Mouse (Mus musculus) gastrocnemius, adult 2 months (tissue): Measurements from ENCODE around the gene Mrpl48. TPM values are rescaled to one million over a fixed set of nuclear protein-coding genes. Genes with fewer than 3 reads are reported as not detected.

Experiments
- DNase-seq: peaks from one replicate; pipeline ENCODE4 v3.0.0; 2022
- H3K27ac ChIP-seq: fragments of 200-600 bp; 2 replicates; pipeline ENCODE4 v1.8.1; 2022; ENCODE audit warnings: mild to moderate bottlenecking
- H3K4me3 ChIP-seq: fragments of 200-600 bp; 2 replicates; pipeline ENCODE4 v1.8.1; 2022; ENCODE audit warnings: mild to moderate bottlenecking, moderate library complexity
- CTCF ChIP-seq: fragments of 200-600 bp; IDR thresholded peaks from 2 replicates; pipeline ENCODE4 v1.8.1; 2022; ENCODE audit warnings: antibody characterized with exemption, mild to moderate bottlenecking, moderate library complexity
- intact Hi-C: fragments of 180-260 bp; cut with DNase I; formaldehyde crosslinking; loops from one replicate; pipeline ENCODE4 v1.15.1; 2025
- total RNA-seq, 2 experiments: library from RNA; stranded (reverse); gene quantifications; 2 replicates each; pipeline ENCODE4 v1.2.3; 2021

Gene Mrpl48
- total RNA-seq, 2 experiments from 2014 or later, result 55.0 to 60.2 TPM

DNA sequence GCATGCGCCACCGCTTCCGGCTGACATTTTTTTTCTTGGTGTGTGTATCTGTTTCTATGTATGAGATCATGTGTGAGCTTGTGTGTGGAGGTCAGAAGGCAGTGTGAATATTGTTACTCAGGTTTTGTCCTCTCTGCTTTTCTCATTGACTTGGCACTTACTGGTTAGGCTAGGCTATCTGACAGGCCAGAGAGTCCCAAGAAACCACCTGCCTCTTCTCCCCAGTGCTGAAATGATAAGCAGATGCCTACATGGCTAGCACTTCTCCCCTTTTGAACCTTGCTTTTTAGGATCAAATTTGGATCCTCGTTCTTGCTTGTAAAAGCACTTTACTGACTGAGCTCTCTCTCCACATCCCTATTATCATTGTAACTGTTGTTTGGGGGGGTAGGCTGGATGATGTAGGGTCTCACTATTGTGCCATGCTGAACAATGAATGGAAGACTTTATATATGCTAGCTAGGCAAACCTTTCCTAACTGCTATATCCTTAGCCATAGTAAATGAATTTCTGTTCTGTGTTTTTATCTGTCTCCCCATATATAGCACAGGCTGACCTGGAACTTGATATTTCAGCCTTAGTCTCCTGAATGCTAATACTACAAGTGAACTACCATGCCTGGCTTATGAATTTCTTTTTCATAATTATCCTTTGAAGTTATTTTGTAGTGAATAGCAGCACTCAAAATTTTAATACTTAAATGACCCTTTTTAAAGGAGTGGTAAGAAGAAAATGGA is 8.2 kb upstream of the Mrpl48 start:
- TF ChIP-seq CTCF, result no peak
- peak overlapping the region; percentile 35 for H3K27ac ChIP-seq
- intact Hi-C loops, result no loop called here
- no peak overlapping the region for H3K4me3 ChIP-seq
- no peak for DNase-seq

DNA sequence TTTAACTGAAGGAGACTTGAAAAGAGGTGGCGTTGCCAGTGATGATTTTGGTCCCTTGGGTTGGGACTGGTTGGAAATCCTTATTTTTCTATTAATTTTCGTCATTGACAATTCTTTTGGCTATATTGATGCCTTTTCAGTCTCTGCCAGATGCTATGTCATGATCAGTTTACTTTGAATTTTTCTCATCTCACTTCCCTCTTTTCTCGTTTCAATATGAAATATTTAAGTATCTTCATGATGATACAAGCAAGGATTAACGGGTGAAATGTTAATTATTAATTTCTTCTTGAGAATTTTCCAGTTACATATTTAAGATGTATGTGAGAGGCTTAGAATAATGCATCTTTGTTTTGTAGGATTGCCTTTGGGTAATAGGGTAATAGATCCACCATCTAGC is 809 bp upstream of the Mrpl48 start:
- Histone ChIP-seq H3K27ac (peak overlapping the region; percentile 96), H3K4me3 (peak overlapping the region; percentile 100)
- no peak for DNase-seq
- intact Hi-C loops, result no loop called here
- no peak for TF ChIP-seq CTCF

DNA sequence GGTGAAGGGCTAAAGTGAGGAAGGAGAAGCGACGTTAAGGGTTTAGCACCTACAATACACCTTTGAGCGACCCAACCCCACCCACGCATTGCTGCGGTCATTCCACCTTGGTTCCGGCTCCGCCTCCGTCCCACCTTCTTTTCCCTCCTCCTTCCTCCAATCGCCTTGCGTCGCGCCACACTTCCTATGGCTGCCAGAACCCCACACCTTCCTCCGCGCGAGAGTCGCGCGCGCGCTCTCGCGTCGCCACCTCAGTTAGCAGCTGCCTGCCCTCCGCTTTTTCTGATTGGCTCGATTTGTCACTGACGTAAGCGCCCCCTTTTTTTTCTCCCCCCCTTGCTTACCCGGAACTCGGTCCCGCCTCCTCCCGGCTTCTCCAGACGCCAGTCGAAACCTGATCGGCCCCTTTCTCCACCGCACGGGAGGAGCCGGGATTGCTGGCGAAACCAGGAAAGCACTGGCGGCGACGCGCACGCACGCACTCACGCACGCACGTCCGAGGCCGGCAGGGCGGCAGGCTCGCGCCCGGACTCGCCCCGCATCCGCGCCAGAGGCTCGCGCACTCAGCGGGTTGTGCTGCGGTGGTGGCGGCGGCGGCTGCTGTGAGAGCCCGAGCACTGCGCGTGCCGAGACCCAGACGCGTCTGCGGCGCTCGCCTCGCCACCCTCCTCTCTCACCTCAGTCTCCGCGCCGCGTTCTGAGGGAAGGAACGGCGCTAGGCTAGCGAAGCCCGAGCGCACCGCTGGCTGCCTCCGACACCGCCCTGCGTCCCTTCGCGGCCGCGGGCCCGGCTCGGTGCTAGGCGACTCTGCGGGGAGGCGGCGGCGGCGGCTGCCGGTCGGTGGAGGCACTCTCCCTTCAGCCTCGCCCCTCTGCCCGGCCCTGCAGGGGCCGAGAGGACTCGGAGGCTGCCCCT is 629 bp downstream of the Mrpl48 start, which contains the start of gene Rab6a:
TSS of gene Rab6a (plus strand) at position 197 of the 916 bp plus-strand sequence.
- DNase-seq, result peak; percentile 99
- Histone ChIP-seq H3K4me3 (peak within 1 kb of the TSS; percentile 100), H3K27ac (peak within 1 kb of the TSS; percentile 96)
- peak; percentile 9; the same call in 1 of the 2 replicates for TF ChIP-seq CTCF
- intact Hi-C loops, result loop anchor here (2.0 kb wide), 1 partner anchor 17 kb away; no protein-coding TSS in a partner anchor

DNA sequence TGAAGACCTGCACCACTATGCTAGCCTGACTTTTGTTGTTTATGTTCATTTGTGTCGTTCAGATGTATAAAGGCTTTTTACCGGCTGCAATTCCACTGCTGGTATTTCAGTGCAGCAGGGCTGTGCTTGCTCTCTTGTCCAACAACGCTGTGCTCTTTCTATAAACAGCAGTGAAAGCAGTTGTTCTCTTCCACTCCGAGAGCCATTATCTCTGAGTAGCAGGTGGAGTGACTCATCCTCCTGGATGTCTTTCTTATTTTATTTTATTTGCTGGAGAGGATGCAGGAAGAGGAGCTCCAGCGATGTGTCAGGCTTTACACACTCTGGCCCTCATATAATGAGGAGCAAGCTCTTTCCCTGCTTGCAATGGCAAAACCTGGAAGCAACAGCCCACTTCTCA is 7.9 kb downstream of the Mrpl48 start:
- H3K27ac ChIP-seq, result no peak overlapping the region
- intact Hi-C loops, result no loop called here
- H3K4me3 ChIP-seq, result no peak overlapping the region
- TF ChIP-seq CTCF, result no peak
- DNase-seq, result no peak

DNA sequence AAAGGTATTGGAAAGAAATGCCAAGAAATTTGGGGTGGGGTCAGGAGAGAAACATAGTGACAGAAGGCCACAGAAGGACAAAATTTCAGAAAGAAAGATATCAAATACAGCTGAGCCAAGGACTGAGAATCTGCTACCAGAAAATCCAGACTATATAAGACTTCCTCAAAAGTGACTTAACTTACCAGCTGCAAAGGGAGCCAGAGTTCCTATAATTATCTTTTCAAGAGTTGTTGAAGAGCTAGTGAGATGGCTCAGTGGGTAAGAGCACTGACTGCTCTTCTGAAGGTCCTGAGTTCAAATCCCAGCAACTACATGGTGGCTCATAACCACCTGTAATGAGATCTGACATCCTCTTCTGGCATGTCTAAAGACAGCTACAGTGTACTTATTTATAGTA is 14.8 kb downstream of the Mrpl48 start:
- no peak for TF ChIP-seq CTCF
- intact Hi-C loops, result no loop called here
- no peak overlapping the region for H3K27ac ChIP-seq
- DNase-seq, result no peak
- H3K4me3 ChIP-seq, result no peak overlapping the region

DNA sequence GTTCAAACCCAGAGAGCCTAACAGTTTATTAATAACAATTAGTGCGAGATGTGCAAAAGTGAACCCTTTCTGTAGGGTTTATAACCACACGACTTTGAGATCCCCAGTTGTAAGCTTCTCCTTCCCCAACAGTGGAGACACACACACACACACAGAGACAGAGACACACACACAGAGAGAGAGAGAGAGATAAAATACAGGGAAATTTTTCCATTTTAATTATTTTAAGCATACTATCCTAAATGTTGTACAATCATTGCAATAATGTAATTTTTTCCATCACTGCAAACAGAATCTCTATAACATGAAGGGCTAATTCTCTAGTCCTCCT is 16.6 kb downstream of the Mrpl48 start:
- peak overlapping the region; percentile 98 for H3K27ac ChIP-seq
- no peak for DNase-seq
- intact Hi-C loops, result loop anchor here (2.0 kb wide), 1 partner anchor 15 kb away; the partner anchor contains the start of gene Rab6a
- no peak for TF ChIP-seq CTCF
- peak overlapping the region; percentile 82 for H3K4me3 ChIP-seq

DNA sequence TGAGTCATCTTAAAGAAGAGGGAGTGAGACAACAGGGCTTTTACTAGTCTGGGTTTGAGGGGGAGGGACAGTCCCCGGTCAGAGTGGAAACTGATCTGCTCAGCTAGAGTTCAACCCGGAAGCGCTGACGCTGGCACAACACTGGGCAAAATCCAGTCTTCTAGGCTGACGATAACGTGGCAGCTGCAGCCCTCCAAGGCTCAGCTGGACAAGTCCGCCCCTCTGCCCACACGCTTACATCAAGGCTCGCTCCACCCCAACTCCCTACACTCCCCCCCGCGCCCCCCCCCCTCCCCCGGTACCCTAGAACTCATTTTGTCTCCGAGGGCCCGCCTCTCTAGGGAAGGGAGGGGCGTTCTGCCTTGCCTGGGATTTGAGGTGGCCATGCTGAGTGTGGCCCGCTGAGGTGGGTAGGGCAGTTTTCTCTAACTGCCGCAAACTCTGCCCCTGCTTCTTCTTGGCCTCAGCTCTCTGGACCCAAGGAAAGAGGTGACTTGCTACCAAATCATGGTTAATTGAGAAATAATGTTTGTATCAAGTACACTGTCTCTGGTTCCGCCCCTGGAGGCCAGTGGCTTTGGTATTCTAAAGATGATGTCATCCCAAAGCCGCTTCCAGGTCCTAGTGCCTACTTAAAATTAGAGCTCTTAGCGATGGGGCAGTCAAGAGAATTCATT is 17.1 kb downstream of the Mrpl48 start:
- peak; percentile 28; the same call in 1 of the 2 replicates for TF ChIP-seq CTCF
- peak; percentile 89 for DNase-seq
- peak overlapping the region; percentile 98 for H3K27ac ChIP-seq
- peak overlapping the region; percentile 82 for H3K4me3 ChIP-seq
- intact Hi-C loops, result loop anchor here (2.0 kb wide), 1 partner anchor 16 kb away; the partner anchor contains the start of gene Rab6a

DNA sequence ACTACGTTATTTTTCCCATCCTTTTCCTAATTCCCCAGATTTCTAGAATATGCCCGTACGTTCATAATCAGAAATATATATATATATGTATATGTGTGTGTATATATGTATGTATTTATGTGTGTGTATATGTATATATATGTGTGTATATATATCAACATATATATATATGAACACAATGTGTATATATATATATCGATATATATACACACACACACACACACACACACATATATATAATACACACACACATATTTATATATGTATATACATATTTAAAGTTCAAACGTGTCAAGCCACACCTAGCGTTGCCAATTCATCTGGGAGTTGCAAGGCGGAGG is 17.6 kb downstream of the Mrpl48 start:
- Histone ChIP-seq H3K27ac (peak overlapping the region; percentile 98), H3K4me3 (peak overlapping the region; percentile 82)
- no peak for DNase-seq
- TF ChIP-seq CTCF, result no peak
- intact Hi-C loops, result loop anchor here (2.0 kb wide), 1 partner anchor 16 kb away; the partner anchor contains the start of gene Rab6a

DNA sequence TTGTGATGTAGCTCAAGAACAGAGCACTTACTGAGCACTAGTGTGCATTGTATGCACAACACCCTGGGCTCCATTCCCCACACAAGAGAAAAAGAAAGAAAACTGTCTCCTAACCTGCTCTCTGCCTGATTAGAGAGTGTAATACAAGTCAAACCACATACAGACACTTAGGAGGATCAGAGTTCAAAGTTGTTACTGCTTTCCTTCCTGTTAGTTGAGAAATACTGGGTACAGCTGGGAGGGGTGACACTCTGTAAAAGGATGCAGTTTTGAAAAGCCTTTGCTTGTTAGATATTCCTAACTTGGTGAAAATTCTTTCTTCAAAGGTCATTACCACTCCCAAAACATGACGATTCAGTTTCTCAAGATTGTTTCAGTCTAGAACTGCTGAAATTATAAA is 18.3 kb downstream of the Mrpl48 start:
- TF ChIP-seq CTCF, result no peak
- intact Hi-C loops, result loop anchor here (2.0 kb wide), 1 partner anchor 17 kb away; the partner anchor contains the start of gene Rab6a

DNA sequence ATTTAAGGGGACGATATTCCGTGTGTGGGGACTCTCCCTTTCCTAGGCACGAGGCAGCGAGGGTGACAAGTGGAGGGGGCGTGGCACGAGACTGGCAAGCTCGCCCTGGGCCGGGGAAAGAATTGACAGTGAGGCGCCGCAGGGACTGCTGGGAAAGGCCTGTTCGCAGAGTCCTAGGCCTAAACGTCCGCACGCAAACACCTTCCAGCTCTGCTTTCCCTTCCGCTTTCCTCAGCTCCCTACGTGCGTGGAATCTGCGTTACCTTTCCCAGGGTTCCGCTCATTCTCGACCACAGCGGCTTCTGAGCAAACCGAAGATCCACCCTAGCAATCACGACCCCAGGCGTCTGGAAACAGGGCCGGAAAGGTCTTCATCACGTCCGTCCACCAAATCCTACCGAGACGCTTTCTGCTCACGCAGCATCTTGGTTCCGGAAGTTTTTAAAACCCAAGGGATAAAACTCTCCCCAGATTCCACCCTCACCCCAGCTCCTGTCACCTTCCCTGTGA is 25.3 kb downstream of the Mrpl48 start:
- intact Hi-C loops, result loop anchor here (2.0 kb wide), 1 partner anchor 46 kb away; the partner anchor contains the start of gene Coa4
- Histone ChIP-seq H3K27ac (peak overlapping the region; percentile 97), H3K4me3 (peak overlapping the region; percentile 88)
- no peak; the same call in 1 of the 2 replicates for TF ChIP-seq CTCF
- DNase-seq, result peak; percentile 92

More for the DNA sequence above, 18.3 kb downstream of the Mrpl48 start:
- no peak for DNase-seq
- H3K27ac ChIP-seq, result peak overlapping the region; percentile 98
- H3K4me3 ChIP-seq, result no peak overlapping the region

DNA sequence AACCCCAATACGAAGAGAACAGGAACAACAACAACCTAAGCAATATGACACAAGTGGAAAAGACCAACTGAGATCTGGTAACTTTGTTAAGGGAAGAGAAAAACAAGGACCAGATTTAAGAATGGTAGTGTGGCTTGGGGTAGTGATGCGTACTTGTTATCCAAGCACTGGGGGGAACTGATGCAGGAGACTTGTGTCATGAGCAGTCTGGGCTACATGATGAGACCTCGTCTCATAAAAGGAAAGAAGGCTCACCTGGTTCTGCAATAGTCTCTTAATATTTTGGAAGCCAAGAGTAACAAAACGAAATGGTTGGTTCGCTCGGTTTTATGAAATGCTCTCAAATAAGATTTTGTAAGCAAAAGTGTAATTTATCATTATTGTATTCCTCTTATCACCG is 25.9 kb downstream of the Mrpl48 start:
- no peak for DNase-seq
- intact Hi-C loops, result loop anchor here (2.0 kb wide), 1 partner anchor 45 kb away; the partner anchor contains the start of gene Coa4
- TF ChIP-seq CTCF, result no peak
- H3K4me3 ChIP-seq, result peak overlapping the region; percentile 88
- H3K27ac ChIP-seq, result peak overlapping the region; percentile 97

DNA sequence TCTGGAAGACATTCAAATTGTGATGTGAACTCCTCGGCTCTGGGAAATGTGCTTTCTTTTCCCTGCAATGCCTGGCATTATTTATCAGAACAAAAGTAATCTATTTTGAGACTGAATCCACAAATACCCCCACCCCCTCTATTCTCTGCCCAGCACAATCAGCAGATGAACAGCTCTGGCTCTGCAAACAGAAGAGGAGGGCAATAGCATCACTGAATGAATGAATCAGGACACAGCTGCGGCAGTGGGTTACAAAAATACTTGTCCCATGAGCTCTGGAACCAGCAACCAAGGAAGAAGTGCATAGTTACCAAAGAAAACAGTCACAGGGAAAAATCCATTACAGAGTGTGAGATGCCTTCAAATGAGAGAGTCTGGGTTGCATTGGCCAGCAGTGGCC is 29.3 kb downstream of the Mrpl48 start:
- H3K4me3 ChIP-seq, result no peak overlapping the region
- TF ChIP-seq CTCF, result no peak
- no peak overlapping the region for H3K27ac ChIP-seq
- no peak for DNase-seq
- intact Hi-C loops, result no loop called here
